Mouse (Mus musculus) bone marrow, adult 2 months (tissue): Measurements from ENCODE around the gene Abhd4. TPM values are rescaled to one million over a fixed set of nuclear protein-coding genes. Genes with fewer than 3 reads are reported as not detected.

Experiments
- H3K27ac ChIP-seq: fragments of 200-500 bp; 2 replicates; pipeline ENCODE4 v1.5.1; 2012; ENCODE audit warnings: low read depth, mild to moderate bottlenecking, control low read depth, inconsistent platforms, low read length; ENCODE audit not compliant: control insufficient read depth, poor library complexity, insufficient read depth
- H3K4me1 ChIP-seq: fragments of 200-500 bp; 2 replicates; pipeline ENCODE4 v1.6.1; 2011; ENCODE audit warnings: low read length; ENCODE audit not compliant: control insufficient read depth, insufficient read depth
- H3K4me3 ChIP-seq: fragments of 200-500 bp; replicated peaks from 2 replicates; pipeline ENCODE3; 2011; ENCODE audit warnings: mild to moderate bottlenecking, low read depth, low read length, control low read depth; ENCODE audit not compliant: control insufficient read depth
- CTCF ChIP-seq: fragments of 200-500 bp; IDR thresholded peaks from 2 replicates; pipeline ENCODE4 v1.5.1; 2011; ENCODE audit warnings: low read length, control low read depth; ENCODE audit not compliant: control insufficient read depth, insufficient read depth
- POLR2A ChIP-seq: fragments of 200-500 bp; IDR thresholded peaks from 2 replicates; pipeline ENCODE4 v1.6.1; 2011; ENCODE audit warnings: low read depth, mild to moderate bottlenecking, control low read depth, low read length, borderline replicate concordance; ENCODE audit not compliant: control insufficient read depth
- WGBS: fragments of 180-500 bp; shearing (Covaris S2); methylation state at CpG from one replicate; pipeline ENCODE4 v1.1.7; 2018; 5-methylcytosine and 5-hydroxymethylcytosine counted together
- polyA plus RNA-seq: library from polyadenylated mRNA; stranded (reverse); fragments of >200 nt; gene quantifications from 2 replicates; pipeline ENCODE4 v1.2.4, GENCODE M21; 2011; ENCODE audit warnings: low replicate concordance; ENCODE audit not compliant: missing spikeins, insufficient read depth, insufficient read length

Gene Abhd4
- polyA plus RNA-seq, 1 experiment: 29.9 TPM

GRCm38 (mm10) chr14:54265951-54266350 lies 12.0 kb downstream of the Abhd4 start:
- WGBS: 90% methylated on average over 6 of the region's 6 CpGs
- Histone ChIP-seq H3K4me1 (no peaks in the 10 kb centered on the region), H3K27ac (no peak overlapping the region), H3K4me3 (no peak overlapping the region)
- TF ChIP-seq POLR2A: no peak
- no peak for TF ChIP-seq CTCF

GRCm38 (mm10) chr14:54267966-54268365 lies 14.0 kb downstream of the Abhd4 start:
- no peak overlapping the region for H3K27ac ChIP-seq
- TF ChIP-seq POLR2A: no peak
- no peak for TF ChIP-seq CTCF
- H3K4me3 ChIP-seq: no peak overlapping the region
- 94% methylated on average over 10 of the region's 10 CpGs for WGBS
- H3K4me1 ChIP-seq: no peaks in the 10 kb centered on the region

- 78% methylated on average over 3 of the region's 3 CpGs for WGBS
- TF ChIP-seq POLR2A: no peak
- no peak for TF ChIP-seq CTCF
- Histone ChIP-seq H3K4me1 (no peaks in the 10 kb centered on the region), H3K27ac (no peak overlapping the region), H3K4me3 (no peak overlapping the region)
These were observed 15.6 kb downstream of the Abhd4 start for GRCm38 (mm10) chr14:54269566-54269965.

- WGBS: 91% methylated on average over 3 of the region's 3 CpGs
- Histone ChIP-seq H3K27ac (no peak overlapping the region), H3K4me3 (no peak overlapping the region), H3K4me1 (no peaks in the 10 kb centered on the region)
- TF ChIP-seq POLR2A (no peak), CTCF (no peak)
These were observed 16.4 kb downstream of the Abhd4 start for GRCm38 (mm10) chr14:54270413-54270812.

- no peak for TF ChIP-seq CTCF
- Histone ChIP-seq H3K27ac (no peak overlapping the region), H3K4me1 (no peaks in the 10 kb centered on the region), H3K4me3 (no peak overlapping the region)
- WGBS: 73% methylated on average over 3 of the region's 3 CpGs
These were observed 18.1 kb downstream of the Abhd4 start for GRCm38 (mm10) chr14:54271976-54272606.

GRCm38 (mm10) chr14:54272696-54273095 lies 18.7 kb downstream of the Abhd4 start:
- Histone ChIP-seq H3K4me1 (no peaks in the 10 kb centered on the region), H3K27ac (no peak overlapping the region), H3K4me3 (no peak overlapping the region)
- WGBS: 81% methylated on average over 3 of the region's 3 CpGs
- TF ChIP-seq CTCF: no peak
- TF ChIP-seq POLR2A: no peak

GRCm38 (mm10) chr14:54276446-54276845 lies 22.5 kb downstream of the Abhd4 start:
- H3K27ac ChIP-seq: no peak overlapping the region; the same call in 1 of the 2 replicates
- WGBS: 80% methylated on average over 2 of the region's 2 CpGs
- no peak for TF ChIP-seq POLR2A
- no peak for TF ChIP-seq CTCF
- no peaks in the 10 kb centered on the region for H3K4me1 ChIP-seq
- no peak overlapping the region for H3K4me3 ChIP-seq

GRCm38 (mm10) chr14:54284839-54285238 lies 30.9 kb downstream of the Abhd4 start, which contains the start of gene Olfr49:
Olfr49 (minus strand) TSS chr14:54284939.
- TF ChIP-seq CTCF (no peak), POLR2A (no peak)
- WGBS: 78% methylated on average over 1 of the region's 1 CpGs
- H3K27ac ChIP-seq: no peak within 1 kb of the TSS
- H3K4me3 ChIP-seq: no peak within 1 kb of the TSS
- no peaks in the 10 kb centered on the region for H3K4me1 ChIP-seq

- Histone ChIP-seq H3K4me3 (no peak overlapping the region), H3K4me1 (no peaks in the 10 kb centered on the region; the same call in 1 of the 2 replicates), H3K27ac (no peak overlapping the region)
- 74% methylated on average over 5 of the region's 5 CpGs for WGBS
- no peak for TF ChIP-seq POLR2A
- no peak for TF ChIP-seq CTCF
These were observed 46.1 kb downstream of the Abhd4 start for GRCm38 (mm10) chr14:54300136-54300535.
